Mouse (Mus musculus) limb, embryonic 12.5 days (tissue): ENCODE measurements around the gene Mycl. TPM values are rescaled to one million over a fixed set of nuclear protein-coding genes. Genes with fewer than 3 reads are reported as not detected.
"Not testable (repeated sequence)": the region's sequence is repeated elsewhere in the genome, so short reads cannot be mapped to it uniquely, and the experiment has no call there.

Source experiments
- ATAC-seq: fragments of 200-750 bp; cut with Nextera tagmentation; 2 replicates; pipeline ENCODE4 v1.8.0; 2017; ENCODE audit warnings: low read depth, moderate TSS enrichment; ENCODE audit not compliant: insufficient number of reproducible peaks, insufficient read depth, low FRiP score, low TSS enrichment
- H3K27ac ChIP-seq: fragments of 300-500 bp; sonication (generic); 2 replicates; pipeline ENCODE4 v1.5.1; 2016; ENCODE audit warnings: mild to moderate bottlenecking, moderate library complexity
- H3K27me3 ChIP-seq: fragments of 300-500 bp; sonication (generic); 2 replicates; pipeline ENCODE4 v1.6.1; 2016; ENCODE audit warnings: mild to moderate bottlenecking, moderate library complexity
- H3K36me3 ChIP-seq: fragments of 300-500 bp; sonication (generic); 2 replicates; pipeline ENCODE4 v1.6.1; 2016; ENCODE audit warnings: mild to moderate bottlenecking, moderate library complexity
- H3K4me1 ChIP-seq: fragments of 300-500 bp; sonication (generic); replicated peaks from 2 replicates; pipeline ENCODE4 v1.6.1; 2016
- H3K4me2 ChIP-seq: fragments of 300-500 bp; sonication (generic); 2 replicates; pipeline ENCODE4 v1.6.1; 2016; ENCODE audit warnings: mild to moderate bottlenecking, moderate library complexity
- H3K4me3 ChIP-seq: fragments of 300-500 bp; sonication (generic); replicated peaks from 2 replicates; pipeline ENCODE4 v1.5.1; 2016; ENCODE audit warnings: mild to moderate bottlenecking
- H3K9ac ChIP-seq: fragments of 300-500 bp; sonication (generic); replicated peaks from 2 replicates; pipeline ENCODE4 v1.6.1; 2016; ENCODE audit warnings: mild to moderate bottlenecking, moderate library complexity
- H3K9me3 ChIP-seq: fragments of 300-500 bp; sonication (generic); 2 replicates; pipeline ENCODE4 v1.6.1; 2016; ENCODE audit warnings: mild to moderate bottlenecking, moderate library complexity
- WGBS: fragments of 180-500 bp; shearing (Covaris S2); methylation state at CpG from one replicate; pipeline ENCODE4 v1.1.7; 2016; 5-methylcytosine and 5-hydroxymethylcytosine counted together
- polyA plus RNA-seq: library from polyadenylated mRNA; unstranded; fragments of >200 nt; fragmentation: Nextera tagmentation; extraction: Ambion mirVana; gene quantifications from 2 replicates; pipeline ENCODE4 v1.2.1, GENCODE M21; 2016

The Mycl gene
- polyA plus RNA-seq, 1 experiment from 2014 or later: 46.3 TPM

GRCm38 (mm10) chr4:122981930-122982329 is 13.5 kb upstream of the Mycl start:
- Histone ChIP-seq H3K27ac (no peak overlapping the region), H3K27me3 (peaks cover 19% of the 10 kb centered on the region), H3K4me3 (no peak overlapping the region), H3K4me2 (no peak overlapping the region), H3K9ac (no peak overlapping the region), H3K36me3 (no peaks in the 10 kb centered on the region), H3K4me1 (peaks cover 21% of the 10 kb centered on the region), H3K9me3 (no peaks in the 10 kb centered on the region)
- ATAC-seq: no peak
- 41% methylated on average over 3 of the region's 3 CpGs for WGBS

GRCm38 (mm10) chr4:122982537-122982936 is 12.9 kb upstream of the Mycl start:
- no peaks in the 10 kb centered on the region for H3K9me3 ChIP-seq
- no peak overlapping the region for H3K4me3 ChIP-seq
- WGBS: 60% methylated on average over 3 of the region's 3 CpGs
- H3K4me1 ChIP-seq: peaks cover 15% of the 10 kb centered on the region
- no peak overlapping the region for H3K27ac ChIP-seq
- no peak for ATAC-seq
- H3K9ac ChIP-seq: no peak overlapping the region
- H3K27me3 ChIP-seq: peaks cover 19% of the 10 kb centered on the region
- no peaks in the 10 kb centered on the region for H3K36me3 ChIP-seq
- H3K4me2 ChIP-seq: no peak overlapping the region

GRCm38 (mm10) chr4:122983486-122984261 is 11.8 kb upstream of the Mycl start:
- H3K4me1 ChIP-seq: peaks cover 15% of the 10 kb centered on the region
- no peak overlapping the region for H3K9ac ChIP-seq
- H3K4me3 ChIP-seq: peak overlapping the region; percentile 17; the same call in 1 of the 2 replicates
- H3K27me3 ChIP-seq: peaks cover 19% of the 10 kb centered on the region
- H3K36me3 ChIP-seq: no peaks in the 10 kb centered on the region
- 20% methylated on average over 17 of the region's 17 CpGs for WGBS
- ATAC-seq: no peak
- peak overlapping the region; percentile 46 for H3K4me2 ChIP-seq
- no peaks in the 10 kb centered on the region for H3K9me3 ChIP-seq
- H3K27ac ChIP-seq: no peak overlapping the region

- Histone ChIP-seq H3K4me1 (peaks cover 15% of the 10 kb centered on the region), H3K4me3 (no peak overlapping the region), H3K9ac (no peak overlapping the region), H3K27ac (no peak overlapping the region), H3K27me3 (peaks cover 19% of the 10 kb centered on the region), H3K36me3 (no peaks in the 10 kb centered on the region), H3K4me2 (no peak overlapping the region), H3K9me3 (no peaks in the 10 kb centered on the region)
- WGBS: 45% methylated on average over 8 of the region's 8 CpGs
- ATAC-seq: peak; percentile 37
Observed at GRCm38 (mm10) chr4:122985110-122985509, 10.3 kb upstream of the Mycl start.

- ATAC-seq: no peak
- H3K4me2 ChIP-seq: no peak overlapping the region
- no peaks in the 10 kb centered on the region for H3K36me3 ChIP-seq
- H3K4me1 ChIP-seq: peaks cover 9% of the 10 kb centered on the region
- 82% methylated on average over 4 of the region's 4 CpGs for WGBS
- H3K27ac ChIP-seq: no peak overlapping the region
- peaks cover 17% of the 10 kb centered on the region for H3K27me3 ChIP-seq
- H3K9ac ChIP-seq: no peak overlapping the region
- no peak overlapping the region for H3K4me3 ChIP-seq
- no peaks in the 10 kb centered on the region for H3K9me3 ChIP-seq
Observed at GRCm38 (mm10) chr4:122987421-122987820, 8.0 kb upstream of the Mycl start.

- not testable (repeated sequence) for H3K9me3 ChIP-seq, ATAC-seq, H3K9ac ChIP-seq, H3K4me1 ChIP-seq, H3K4me2 ChIP-seq, H3K27ac ChIP-seq, H3K36me3 ChIP-seq, H3K4me3 ChIP-seq
- WGBS: 44% methylated on average over 3 of the region's 3 CpGs
- peaks cover 16% of the 10 kb centered on the region for H3K27me3 ChIP-seq
Observed at GRCm38 (mm10) chr4:122988004-122988403, 7.4 kb upstream of the Mycl start.

GRCm38 (mm10) chr4:122991177-122991576 is 4.3 kb upstream of the Mycl start:
- WGBS: 84% methylated on average over 1 of the region's 1 CpGs
- no peak for ATAC-seq

GRCm38 (mm10) chr4:122992276-122992675 is 3.2 kb upstream of the Mycl start:
- Histone ChIP-seq H3K27me3 (peaks cover under 1% of the 10 kb centered on the region; the same call in 1 of the 2 replicates), H3K4me3 (no peak overlapping the region), H3K9ac (no peak overlapping the region), H3K27ac (no peak overlapping the region), H3K4me1 (peaks cover 14% of the 10 kb centered on the region), H3K4me2 (no peak overlapping the region), H3K9me3 (no peaks in the 10 kb centered on the region), H3K36me3 (no peaks in the 10 kb centered on the region)
- ATAC-seq: no peak
- WGBS: 60% methylated on average over 3 of the region's 3 CpGs

More at GRCm38 (mm10) chr4:122991177-122991576, 4.3 kb upstream of the Mycl start:
- H3K36me3 ChIP-seq: no peaks in the 10 kb centered on the region
- no peaks in the 10 kb centered on the region for H3K27me3 ChIP-seq
- peaks cover 5% of the 10 kb centered on the region for H3K4me1 ChIP-seq
- H3K9me3 ChIP-seq: no peaks in the 10 kb centered on the region
- no peak overlapping the region for H3K4me2 ChIP-seq
- H3K4me3 ChIP-seq: no peak overlapping the region
- H3K9ac ChIP-seq: no peak overlapping the region
- H3K27ac ChIP-seq: no peak overlapping the region

GRCm38 (mm10) chr4:122996221-122996617 is 767 bp downstream of the Mycl start:
- no peaks in the 10 kb centered on the region for H3K9me3 ChIP-seq
- H3K4me1 ChIP-seq: peaks cover 42% of the 10 kb centered on the region
- H3K9ac ChIP-seq: peak overlapping the region; percentile 84
- peak overlapping the region; percentile 87 for H3K27ac ChIP-seq
- WGBS: under 1% methylated on average over 30 of the region's 32 CpGs
- peaks cover 10% of the 10 kb centered on the region for H3K27me3 ChIP-seq
- peaks cover 15% of the 10 kb centered on the region for H3K36me3 ChIP-seq
- peak; percentile 16; the same call in 1 of the 2 replicates for ATAC-seq
- peak overlapping the region; percentile 81 for H3K4me3 ChIP-seq
- peak overlapping the region; percentile 89 for H3K4me2 ChIP-seq

GRCm38 (mm10) chr4:122996618-122997381 is 1.3 kb downstream of the Mycl start:
- H3K27ac ChIP-seq: peak overlapping the region; percentile 87
- ATAC-seq: peak; percentile 9; the same call in 1 of the 2 replicates
- peak overlapping the region; percentile 84 for H3K9ac ChIP-seq
- peaks cover 16% of the 10 kb centered on the region for H3K36me3 ChIP-seq
- peaks cover 44% of the 10 kb centered on the region for H3K4me1 ChIP-seq
- H3K4me2 ChIP-seq: peak overlapping the region; percentile 89
- H3K4me3 ChIP-seq: peak overlapping the region; percentile 81
- peaks cover 10% of the 10 kb centered on the region for H3K27me3 ChIP-seq
- H3K9me3 ChIP-seq: no peaks in the 10 kb centered on the region
- under 1% methylated on average over 47 of the region's 47 CpGs for WGBS

- no peak for ATAC-seq
- Histone ChIP-seq H3K36me3 (peaks cover 16% of the 10 kb centered on the region), H3K9ac (peak overlapping the region; percentile 42; the same call in 1 of the 2 replicates), H3K4me3 (peak overlapping the region; percentile 81), H3K27ac (no peak overlapping the region), H3K4me2 (peak overlapping the region; percentile 89), H3K27me3 (peaks cover 10% of the 10 kb centered on the region), H3K9me3 (no peaks in the 10 kb centered on the region), H3K4me1 (peaks cover 46% of the 10 kb centered on the region)
- WGBS: 10% methylated on average over 12 of the region's 12 CpGs
Observed at GRCm38 (mm10) chr4:122998537-122999262, 3.2 kb downstream of the Mycl start.
